ENCODE assay signal across 8 mouse cellular contexts in genomic region chr1:75016846-75017245, GRCm38 (mm10).
DNase-seq lines count a peak whose midpoint lies in the region; ATAC-seq lines count a peak whose summit lies in the region.

No protein-coding gene starts in this region.

- DNase-seq in hindbrain, embryonic 10.5 days (ENCODE audit: low spot score), result peak; percentile 80
- peak; percentile 52 for DNase-seq in cerebellum, adult 11-12 months
- DNase-seq in forelimb bud, embryonic 11.5 days (ENCODE audit: low read depth, low spot score), result peak; percentile 76
- DNase-seq in intestine, embryonic 14.5 days (ENCODE audit: low spot score), result peak; percentile 94
- DNase-seq in left cerebral cortex, adult 9 months (ENCODE audit: low spot score in 2 of 2), result peak; percentile 15 to 85
- DNase-seq in spleen, postnatal 36 days (ENCODE audit: low spot score in 2 of 2), result peak; percentile 22 to 37

- H3K36me3 ChIP-seq in hindbrain, embryonic 10.5 days, result no peaks in the 10 kb centered on the region
- H3K36me3 ChIP-seq in hindbrain, embryonic 12.5 days, result no peaks in the 10 kb centered on the region
- no peaks in the 10 kb centered on the region for H3K36me3 ChIP-seq in intestine, embryonic 14.5 days (ENCODE audit: control insufficient read depth, insufficient read depth, low read length)
- H3K36me3 ChIP-seq in midbrain, embryonic 13.5 days, result no peaks in the 10 kb centered on the region

- H3K4me2 ChIP-seq in hindbrain, embryonic 12.5 days (replicated peaks), result no peak overlapping the region
- H3K4me2 ChIP-seq in intestine, embryonic 14.5 days (ENCODE audit: low read length), result no peak overlapping the region
- no peak overlapping the region for H3K4me2 ChIP-seq in midbrain, embryonic 13.5 days (replicated peaks)

- no peaks in the 10 kb centered on the region for H3K9me3 ChIP-seq in hindbrain, embryonic 10.5 days
- H3K9me3 ChIP-seq in hindbrain, embryonic 12.5 days (replicated peaks), result no peaks in the 10 kb centered on the region
- no peaks in the 10 kb centered on the region for H3K9me3 ChIP-seq in intestine, embryonic 14.5 days (ENCODE audit: control insufficient read depth, low read length)
- H3K9me3 ChIP-seq in midbrain, embryonic 13.5 days, result no peaks in the 10 kb centered on the region

- H3K4me3 ChIP-seq in hindbrain, embryonic 10.5 days, result no peak overlapping the region
- H3K4me3 ChIP-seq in hindbrain, embryonic 12.5 days, result no peak overlapping the region
- H3K4me3 ChIP-seq in intestine, embryonic 14.5 days (ENCODE audit: low read depth, low read length), result no peak overlapping the region
- no peak overlapping the region for H3K4me3 ChIP-seq in midbrain, embryonic 13.5 days (replicated peaks)

- H3K9ac ChIP-seq in hindbrain, embryonic 12.5 days, result no peak overlapping the region
- no peak overlapping the region for H3K9ac ChIP-seq in intestine, embryonic 14.5 days (ENCODE audit: low read length)
- no peak overlapping the region for H3K9ac ChIP-seq in midbrain, embryonic 13.5 days (replicated peaks)

- H3K27ac ChIP-seq in hindbrain, embryonic 10.5 days, result no peak overlapping the region
- no peak overlapping the region for H3K27ac ChIP-seq in hindbrain, embryonic 12.5 days
- H3K27ac ChIP-seq in intestine, embryonic 14.5 days (ENCODE audit: low read depth), result no peak overlapping the region
- no peak overlapping the region for H3K27ac ChIP-seq in midbrain, embryonic 13.5 days

- peaks cover 14% of the 10 kb centered on the region for H3K4me1 ChIP-seq in hindbrain, embryonic 10.5 days (replicated peaks)
- H3K4me1 ChIP-seq in hindbrain, embryonic 12.5 days, result peaks cover 4% of the 10 kb centered on the region
- H3K4me1 ChIP-seq in intestine, embryonic 14.5 days (replicated peaks; ENCODE audit: control insufficient read depth, insufficient read depth, low read length), result peaks cover 17% of the 10 kb centered on the region
- peaks cover 1% of the 10 kb centered on the region; the same call in 1 of the 2 replicates for H3K4me1 ChIP-seq in midbrain, embryonic 13.5 days (replicated peaks)

- peaks cover 18% of the 10 kb centered on the region for H3K27me3 ChIP-seq in hindbrain, embryonic 10.5 days (ENCODE audit: insufficient read depth, poor library complexity, severe bottlenecking)
- peaks cover 8% of the 10 kb centered on the region for H3K27me3 ChIP-seq in hindbrain, embryonic 12.5 days
- H3K27me3 ChIP-seq in intestine, embryonic 14.5 days (replicated peaks; ENCODE audit: control insufficient read depth, insufficient read depth, low read length), result no peaks in the 10 kb centered on the region
- peaks cover 6% of the 10 kb centered on the region; the same call in 1 of the 2 replicates for H3K27me3 ChIP-seq in midbrain, embryonic 13.5 days

- ATAC-seq in hindbrain, embryonic 12.5 days (ENCODE audit: low FRiP score), result no peak
- ATAC-seq in intestine, embryonic 14.5 days (replicated peaks; ENCODE audit: low FRiP score, low TSS enrichment, low read depth), result 0 out of 2 replicates have a peak, but pooled peaks have one; percentile 30
- peak; percentile 50; the same call in 1 of the 2 replicates for ATAC-seq in midbrain, embryonic 13.5 days

- 6% methylated on average over 6 of the region's 6 CpGs for WGBS in hindbrain, embryonic 10.5 days
- 6% methylated on average over 6 of the region's 6 CpGs for WGBS in hindbrain, embryonic 12.5 days
- 4% methylated on average over 6 of the region's 6 CpGs for WGBS in intestine, embryonic 14.5 days
- 5% methylated on average over 6 of the region's 6 CpGs for WGBS in midbrain, embryonic 13.5 days

Comparison
In these comparisons a context has a peak if more than half of its experiments do, and no peak if none do; other contexts are left out.
1. DNase-seq: peak in every context shown above with its lines; median percentile 94 in intestine, embryonic 14.5 days; 80 in hindbrain, embryonic 10.5 days; 76 in forelimb bud, embryonic 11.5 days; 52 in cerebellum, adult 11-12 months; 50 in left cerebral cortex, adult 9 months; 30 in spleen, postnatal 36 days.